Mouse (Mus musculus) splenic B cell, adult 2 months (primary cell): ENCODE results near the gene Usp50.

Experiments
- DNase-seq: peaks from one replicate; pipeline ENCODE4 v3.0.0-alpha.2; 2011; ENCODE audit warnings: low read depth, low spot score
- H3K27me3 ChIP-seq: 2 replicates; pipeline ENCODE4 v1.6.1; 2012; ENCODE audit warnings: mild to moderate bottlenecking, low read length, moderate library complexity, mixed read lengths; ENCODE audit not compliant: control insufficient read depth, poor library complexity, insufficient read depth, severe bottlenecking
- H3K36me3 ChIP-seq: 2 replicates; pipeline ENCODE4 v1.6.1; 2012; ENCODE audit warnings: mild to moderate bottlenecking, low read length, moderate library complexity, mixed read lengths; ENCODE audit not compliant: control insufficient read depth, poor library complexity, insufficient read depth, severe bottlenecking

Gene Usp50

GRCm38 (mm10) chr2:126783370-126783769, at the start of gene Usp50:
Usp50 (minus strand) TSS chr2:126783470.
- Histone ChIP-seq H3K36me3 (no peaks in the 10 kb centered on the region), H3K27me3 (no peaks in the 10 kb centered on the region)
- no peak for DNase-seq

GRCm38 (mm10) chr2:126817414-126817813, 34.1 kb upstream of the Usp50 start:
- DNase-seq, result no peak
- no peaks in the 10 kb centered on the region for H3K27me3 ChIP-seq
- peaks cover 7% of the 10 kb centered on the region; the same call in 1 of the 2 replicates for H3K36me3 ChIP-seq

GRCm38 (mm10) chr2:126816644-126817347, 33.5 kb upstream of the Usp50 start:
- no peak for DNase-seq
- H3K27me3 ChIP-seq, result no peaks in the 10 kb centered on the region

GRCm38 (mm10) chr2:126815822-126816221, 32.6 kb upstream of the Usp50 start:
- no peak for DNase-seq
- H3K36me3 ChIP-seq, result peaks cover 10% of the 10 kb centered on the region
- no peaks in the 10 kb centered on the region for H3K27me3 ChIP-seq

More at GRCm38 (mm10) chr2:126816644-126817347, 33.5 kb upstream of the Usp50 start:
- H3K36me3 ChIP-seq, result peaks cover 8% of the 10 kb centered on the region

GRCm38 (mm10) chr2:126801980-126802379, 18.7 kb upstream of the Usp50 start:
- no peaks in the 10 kb centered on the region for H3K27me3 ChIP-seq
- peaks cover 15% of the 10 kb centered on the region; the same call in 1 of the 2 replicates for H3K36me3 ChIP-seq
- DNase-seq, result no peak

- Histone ChIP-seq H3K27me3 (no peaks in the 10 kb centered on the region), H3K36me3 (peaks cover 13% of the 10 kb centered on the region)
- DNase-seq, result no peak
These were observed 15.2 kb upstream of the Usp50 start for GRCm38 (mm10) chr2:126798455-126798854.

- H3K27me3 ChIP-seq, result no peaks in the 10 kb centered on the region
- DNase-seq, result peak; percentile 7
- H3K36me3 ChIP-seq, result peaks cover 21% of the 10 kb centered on the region
These were observed 12.4 kb upstream of the Usp50 start for GRCm38 (mm10) chr2:126795708-126796107.

GRCm38 (mm10) chr2:126792611-126793010, 9.3 kb upstream of the Usp50 start:
- Histone ChIP-seq H3K27me3 (no peaks in the 10 kb centered on the region), H3K36me3 (peaks cover 17% of the 10 kb centered on the region)
- no peak for DNase-seq

GRCm38 (mm10) chr2:126787721-126788342, 4.6 kb upstream of the Usp50 start:
- H3K36me3 ChIP-seq, result 0 out of 2 replicates have a peak, but pooled peaks cover 10% of the 10 kb centered on the region
- no peaks in the 10 kb centered on the region for H3K27me3 ChIP-seq
- no peak for DNase-seq

GRCm38 (mm10) chr2:126782433-126782832, 837 bp downstream of the Usp50 start:
- Histone ChIP-seq H3K36me3 (no peaks in the 10 kb centered on the region), H3K27me3 (no peaks in the 10 kb centered on the region)
- DNase-seq, result peak; percentile 10

GRCm38 (mm10) chr2:126781478-126781877, 1.8 kb downstream of the Usp50 start:
- no peaks in the 10 kb centered on the region for H3K36me3 ChIP-seq
- DNase-seq, result no peak
- no peaks in the 10 kb centered on the region for H3K27me3 ChIP-seq

GRCm38 (mm10) chr2:126780286-126780685, 3.0 kb downstream of the Usp50 start:
- Histone ChIP-seq H3K27me3 (no peaks in the 10 kb centered on the region), H3K36me3 (no peaks in the 10 kb centered on the region)
- no peak for DNase-seq

- Histone ChIP-seq H3K27me3 (no peaks in the 10 kb centered on the region), H3K36me3 (no peaks in the 10 kb centered on the region)
- DNase-seq, result no peak
These were observed 4.5 kb downstream of the Usp50 start for GRCm38 (mm10) chr2:126778806-126779205.

GRCm38 (mm10) chr2:126776416-126776815, 6.9 kb downstream of the Usp50 start:
- H3K36me3 ChIP-seq, result no peaks in the 10 kb centered on the region
- H3K27me3 ChIP-seq, result no peaks in the 10 kb centered on the region
- DNase-seq, result no peak

- DNase-seq, result no peak
- Histone ChIP-seq H3K27me3 (no peaks in the 10 kb centered on the region), H3K36me3 (no peaks in the 10 kb centered on the region)
These were observed 7.3 kb downstream of the Usp50 start for GRCm38 (mm10) chr2:126775951-126776350.
